Mouse (Mus musculus) embryonic facial prominence, embryonic 13.5 days (tissue): ENCODE data around the gene Ric8b. TPM values are rescaled to one million over a fixed set of nuclear protein-coding genes. Genes with fewer than 3 reads are reported as not detected.

ENCODE experiments used
- ATAC-seq: fragments of 200-750 bp; cut with Nextera tagmentation; 2 replicates; pipeline ENCODE4 v1.8.0; 2017; ENCODE audit warnings: low read depth; ENCODE audit not compliant: insufficient number of reproducible peaks, insufficient read depth, low FRiP score, low TSS enrichment
- H3K27ac ChIP-seq: fragments of 300-500 bp; sonication (generic); 2 replicates; pipeline ENCODE4 v1.5.1; 2015; ENCODE audit warnings: moderate library complexity, mild to moderate bottlenecking, inconsistent platforms
- H3K27me3 ChIP-seq: fragments of 300-500 bp; sonication (generic); 2 replicates; pipeline ENCODE4 v1.6.1; 2015; ENCODE audit warnings: mild to moderate bottlenecking, inconsistent platforms
- H3K36me3 ChIP-seq: fragments of 300-500 bp; sonication (generic); 2 replicates; pipeline ENCODE4 v1.6.1; 2015; ENCODE audit warnings: mild to moderate bottlenecking, inconsistent platforms
- H3K4me1 ChIP-seq: fragments of 300-500 bp; sonication (generic); 2 replicates; pipeline ENCODE4 v1.6.1; 2015; ENCODE audit warnings: inconsistent platforms
- H3K4me2 ChIP-seq: fragments of 300-500 bp; sonication (generic); 2 replicates; pipeline ENCODE4 v1.6.1; 2015; ENCODE audit warnings: moderate library complexity, mild to moderate bottlenecking, inconsistent platforms
- H3K4me3 ChIP-seq: fragments of 300-500 bp; sonication (generic); 2 replicates; pipeline ENCODE4 v1.5.1; 2015; ENCODE audit warnings: mild to moderate bottlenecking, inconsistent platforms
- H3K9ac ChIP-seq: fragments of 300-500 bp; sonication (generic); 2 replicates; pipeline ENCODE4 v1.6.1; 2015; ENCODE audit warnings: mild to moderate bottlenecking, inconsistent platforms
- H3K9me3 ChIP-seq: fragments of 300-500 bp; sonication (generic); 2 replicates; pipeline ENCODE4 v1.6.1; 2016; ENCODE audit warnings: inconsistent platforms
- WGBS: fragments of 180-500 bp; shearing (Covaris S2); methylation state at CpG from one replicate; pipeline ENCODE4 v1.1.7; 2015; ENCODE audit warnings: mixed read lengths; 5-methylcytosine and 5-hydroxymethylcytosine counted together
- polyA plus RNA-seq: library from polyadenylated mRNA; unstranded; fragments of >200 nt; fragmentation: Nextera tagmentation; extraction: Ambion mirVana; gene quantifications from 2 replicates; pipeline ENCODE4 v1.2.1, GENCODE M21; 2015

Gene Ric8b
- polyA plus RNA-seq, 1 experiment from 2014 or later: 23.0 TPM

DNA sequence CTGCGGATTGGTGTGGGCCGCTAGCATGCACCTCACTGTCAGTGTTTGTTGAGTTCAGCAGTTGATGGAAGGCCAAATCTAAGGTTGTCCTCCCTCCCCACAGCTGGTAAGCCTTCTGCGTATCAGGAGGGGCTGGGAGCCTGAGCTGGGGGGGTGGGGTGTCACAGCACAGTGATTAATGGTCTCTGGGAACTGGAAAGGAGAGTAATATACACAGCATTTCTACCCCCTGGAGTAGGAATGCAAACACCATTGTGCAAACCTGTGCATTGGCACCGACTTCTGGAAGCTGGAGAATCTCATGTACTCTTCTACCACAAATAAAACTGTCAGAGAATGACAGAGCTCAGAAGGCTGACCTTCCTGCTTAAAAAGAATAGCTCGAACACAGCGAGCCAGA lies 50.2 kb downstream of the Ric8b start:
- Histone ChIP-seq H3K9ac (no peak overlapping the region), H3K36me3 (peaks cover 43% of the 10 kb centered on the region), H3K4me3 (no peak overlapping the region), H3K4me1 (no peaks in the 10 kb centered on the region; the same call in 1 of the 2 replicates), H3K9me3 (no peaks in the 10 kb centered on the region), H3K4me2 (no peak overlapping the region), H3K27ac (no peak overlapping the region), H3K27me3 (no peaks in the 10 kb centered on the region)
- no peak for ATAC-seq
- WGBS: 76% methylated on average over 6 of the region's 6 CpGs

DNA sequence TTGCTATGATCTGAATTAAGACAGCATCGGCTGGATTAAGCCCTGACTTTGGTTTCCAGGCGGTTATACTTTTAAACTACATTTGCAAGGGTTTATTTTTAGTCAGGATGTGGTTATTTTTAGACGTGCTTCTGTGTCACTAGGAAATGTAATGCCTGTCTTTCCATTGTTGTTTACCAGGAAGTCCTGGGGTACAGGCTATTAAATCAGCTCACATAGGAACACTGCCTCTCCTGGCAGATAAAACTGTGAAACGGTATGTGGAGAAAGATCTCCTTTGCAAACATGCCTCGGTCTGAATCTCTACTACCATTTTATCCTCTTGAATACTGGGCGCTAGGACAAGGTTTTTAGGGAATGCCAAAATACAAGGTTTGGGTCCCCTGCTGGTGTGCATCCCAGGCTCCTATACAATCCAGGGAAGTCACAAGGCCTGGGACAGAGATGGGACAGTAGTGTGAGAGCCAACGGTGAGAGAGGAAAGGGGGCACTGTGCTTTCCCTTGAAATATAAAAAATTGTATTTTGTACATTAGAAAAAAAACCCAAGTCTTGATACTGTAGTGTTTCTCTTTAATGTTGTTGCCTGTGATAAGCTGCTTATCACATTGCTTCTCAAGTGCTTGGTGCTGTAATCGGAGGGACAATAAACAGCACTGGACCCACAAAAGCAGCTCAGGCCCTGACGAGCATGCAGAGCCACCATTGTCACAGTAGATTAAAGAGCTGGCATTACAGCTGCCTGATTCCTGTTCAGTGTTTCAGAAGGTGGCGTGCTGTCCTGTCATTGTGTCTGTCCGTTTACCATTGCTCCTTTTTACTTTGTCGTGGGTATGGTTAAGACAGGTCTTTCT lies 51.7 kb downstream of the Ric8b start:
- Histone ChIP-seq H3K4me2 (no peak overlapping the region), H3K27me3 (no peaks in the 10 kb centered on the region), H3K27ac (no peak overlapping the region), H3K36me3 (peaks cover 36% of the 10 kb centered on the region), H3K9me3 (no peaks in the 10 kb centered on the region), H3K4me3 (no peak overlapping the region), H3K4me1 (no peaks in the 10 kb centered on the region; the same call in 1 of the 2 replicates), H3K9ac (no peak overlapping the region)
- 57% methylated on average over 12 of the region's 12 CpGs for WGBS
- no peak for ATAC-seq

DNA sequence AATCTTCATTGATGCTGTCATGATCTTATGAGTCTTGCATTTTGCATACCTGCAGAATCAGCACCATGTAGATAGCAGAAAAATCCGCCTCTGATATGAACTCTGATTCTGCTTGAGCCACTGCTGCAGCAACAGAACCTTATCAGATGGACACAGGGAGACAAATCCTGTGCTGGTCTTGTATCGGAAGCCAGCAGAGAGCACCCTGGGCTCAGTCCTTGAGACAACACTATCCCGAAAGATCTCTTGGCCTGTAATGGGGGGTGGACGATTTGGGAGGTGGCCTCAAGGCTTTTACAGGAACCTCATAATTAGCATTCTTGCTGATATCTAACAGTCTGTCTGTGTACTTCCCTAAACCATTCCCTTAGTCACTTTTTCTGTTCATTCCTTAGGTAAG lies 57.8 kb downstream of the Ric8b start:
- WGBS: 80% methylated on average over 4 of the region's 4 CpGs
- Histone ChIP-seq H3K4me1 (peaks cover 10% of the 10 kb centered on the region; the same call in 1 of the 2 replicates), H3K27ac (no peak overlapping the region), H3K4me3 (no peak overlapping the region), H3K27me3 (no peaks in the 10 kb centered on the region), H3K9ac (no peak overlapping the region), H3K4me2 (no peak overlapping the region), H3K36me3 (peaks cover 58% of the 10 kb centered on the region), H3K9me3 (no peaks in the 10 kb centered on the region)
- no peak for ATAC-seq

GRCm38 (mm10) chr10:84976588-84977351 lies 59.4 kb downstream of the Ric8b start:
- H3K4me1 ChIP-seq: peaks cover 10% of the 10 kb centered on the region; the same call in 1 of the 2 replicates
- H3K27ac ChIP-seq: no peak overlapping the region
- H3K4me2 ChIP-seq: no peak overlapping the region
- H3K9me3 ChIP-seq: no peaks in the 10 kb centered on the region
- H3K9ac ChIP-seq: no peak overlapping the region
- ATAC-seq: no peak
- H3K27me3 ChIP-seq: no peaks in the 10 kb centered on the region
- H3K36me3 ChIP-seq: peaks cover 57% of the 10 kb centered on the region
- no peak overlapping the region for H3K4me3 ChIP-seq
- WGBS: 65% methylated on average over 8 of the region's 8 CpGs

GRCm38 (mm10) chr10:84980291-84980690 lies 62.9 kb downstream of the Ric8b start:
- H3K36me3 ChIP-seq: peaks cover 51% of the 10 kb centered on the region

GRCm38 (mm10) chr10:84981441-84981840 lies 64.0 kb downstream of the Ric8b start:
- peaks cover 50% of the 10 kb centered on the region for H3K36me3 ChIP-seq
- no peak overlapping the region for H3K27ac ChIP-seq
- no peaks in the 10 kb centered on the region for H3K27me3 ChIP-seq
- 90% methylated on average over 2 of the region's 2 CpGs for WGBS
- peaks cover 6% of the 10 kb centered on the region; the same call in 1 of the 2 replicates for H3K4me1 ChIP-seq
- H3K4me3 ChIP-seq: no peak overlapping the region
- H3K9me3 ChIP-seq: no peaks in the 10 kb centered on the region
- no peak for ATAC-seq
- no peak overlapping the region for H3K4me2 ChIP-seq
- no peak overlapping the region for H3K9ac ChIP-seq

More at GRCm38 (mm10) chr10:84980291-84980690, 62.9 kb downstream of the Ric8b start:
- H3K4me2 ChIP-seq: no peak overlapping the region
- H3K4me1 ChIP-seq: peaks cover 10% of the 10 kb centered on the region; the same call in 1 of the 2 replicates
- H3K9me3 ChIP-seq: no peaks in the 10 kb centered on the region
- ATAC-seq: no peak
- H3K9ac ChIP-seq: no peak overlapping the region
- no peaks in the 10 kb centered on the region for H3K27me3 ChIP-seq
- WGBS: 95% methylated on average over 5 of the region's 5 CpGs
- H3K4me3 ChIP-seq: no peak overlapping the region
- H3K27ac ChIP-seq: no peak overlapping the region

DNA sequence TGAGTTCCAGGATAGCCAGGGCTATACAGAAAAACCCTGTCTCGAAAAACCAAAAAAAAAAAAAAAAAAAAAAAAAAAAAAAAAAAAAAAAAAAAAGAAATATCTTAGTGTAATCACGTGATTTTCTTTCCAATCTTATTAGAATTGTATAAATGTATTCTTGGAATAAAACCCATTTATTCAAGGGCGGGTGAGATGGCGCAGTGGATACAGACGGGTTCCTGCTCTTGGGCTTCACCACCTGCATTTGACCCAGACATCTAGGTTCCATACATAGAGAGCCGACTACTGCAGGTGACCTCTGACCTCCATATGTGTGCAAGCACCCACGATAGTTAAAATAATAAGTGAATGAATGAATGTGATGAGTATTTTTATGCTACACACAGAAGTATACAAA lies 65.3 kb downstream of the Ric8b start:
- H3K36me3 ChIP-seq: peaks cover 52% of the 10 kb centered on the region
- WGBS: 84% methylated on average over 7 of the region's 7 CpGs

GRCm38 (mm10) chr10:84985956-84986355 lies 68.5 kb downstream of the Ric8b start:
- no peak for ATAC-seq
- Histone ChIP-seq H3K4me3 (no peak overlapping the region), H3K9me3 (no peaks in the 10 kb centered on the region), H3K36me3 (peaks cover 44% of the 10 kb centered on the region), H3K9ac (no peak overlapping the region), H3K4me1 (no peaks in the 10 kb centered on the region), H3K4me2 (no peak overlapping the region), H3K27ac (no peak overlapping the region), H3K27me3 (no peaks in the 10 kb centered on the region)
- WGBS: 75% methylated on average over 9 of the region's 9 CpGs

More for the DNA sequence above, 65.3 kb downstream of the Ric8b start:
- H3K27ac ChIP-seq: no peak overlapping the region
- H3K27me3 ChIP-seq: no peaks in the 10 kb centered on the region
- H3K4me3 ChIP-seq: no peak overlapping the region
- ATAC-seq: no peak
- no peak overlapping the region for H3K9ac ChIP-seq
- H3K4me2 ChIP-seq: no peak overlapping the region
- no peaks in the 10 kb centered on the region for H3K9me3 ChIP-seq
- no peaks in the 10 kb centered on the region for H3K4me1 ChIP-seq

GRCm38 (mm10) chr10:84987666-84988065 lies 70.2 kb downstream of the Ric8b start:
- 79% methylated on average over 4 of the region's 4 CpGs for WGBS
- Histone ChIP-seq H3K27ac (no peak overlapping the region), H3K4me1 (no peaks in the 10 kb centered on the region), H3K9me3 (no peaks in the 10 kb centered on the region), H3K4me3 (no peak overlapping the region), H3K36me3 (peaks cover 40% of the 10 kb centered on the region), H3K9ac (no peak overlapping the region), H3K27me3 (no peaks in the 10 kb centered on the region), H3K4me2 (no peak overlapping the region)
- no peak for ATAC-seq

DNA sequence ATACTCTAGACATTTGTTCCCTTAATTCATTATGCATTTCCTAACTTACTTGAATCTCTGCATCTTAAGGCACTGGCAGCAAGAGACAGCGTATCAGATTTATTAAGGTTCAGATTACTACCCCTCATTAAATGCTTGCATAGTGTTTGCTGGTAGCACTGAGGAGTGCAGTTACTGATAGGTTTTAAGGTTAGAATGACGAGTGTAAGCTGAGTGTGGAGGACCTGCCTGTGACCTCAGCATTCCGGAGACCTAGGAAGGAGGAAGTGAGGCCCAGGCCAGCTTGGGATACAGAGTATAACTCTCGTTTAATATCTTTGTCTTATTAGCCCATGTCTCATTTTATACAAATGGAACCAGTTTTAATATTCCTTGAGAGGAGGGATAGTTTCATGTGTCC lies 71.2 kb downstream of the Ric8b start:
- Histone ChIP-seq H3K9ac (no peak overlapping the region), H3K4me2 (no peak overlapping the region), H3K9me3 (no peaks in the 10 kb centered on the region), H3K27me3 (no peaks in the 10 kb centered on the region), H3K27ac (no peak overlapping the region), H3K4me3 (no peak overlapping the region), H3K36me3 (peaks cover 31% of the 10 kb centered on the region), H3K4me1 (no peaks in the 10 kb centered on the region)
- 61% methylated on average over 4 of the region's 4 CpGs for WGBS
- ATAC-seq: no peak

GRCm38 (mm10) chr10:84994346-84994745 lies 76.9 kb downstream of the Ric8b start:
- Histone ChIP-seq H3K4me3 (no peak overlapping the region), H3K27me3 (no peaks in the 10 kb centered on the region), H3K9ac (no peak overlapping the region), H3K4me1 (no peaks in the 10 kb centered on the region), H3K4me2 (no peak overlapping the region), H3K9me3 (no peaks in the 10 kb centered on the region), H3K27ac (no peak overlapping the region), H3K36me3 (peaks cover 38% of the 10 kb centered on the region)
- ATAC-seq: no peak
- 88% methylated on average over 4 of the region's 4 CpGs for WGBS
